Mouse (Mus musculus): Measurements from ENCODE around the gene Olfr466. TPM values are rescaled to one million over a fixed set of nuclear protein-coding genes. Genes with fewer than 3 reads are reported as not detected.

Olfr466 gene
- not detected in 2 replicates for polyA plus RNA-seq (2015; fragmentation: Nextera tagmentation; extraction: Ambion mirVana)

- H3K9ac ChIP-seq: no peak within 1 kb of the TSS
- no peak for ATAC-seq (ENCODE audit: insufficient number of reproducible peaks, low FRiP score, low TSS enrichment, low read depth)
- H3K27me3 ChIP-seq: no peaks in the 10 kb centered on the region
- 76% methylated on average over 1 of the region's 1 CpGs for WGBS
- no peaks in the 10 kb centered on the region for H3K4me1 ChIP-seq
- no peaks in the 10 kb centered on the region for H3K36me3 ChIP-seq
- H3K4me3 ChIP-seq: no peak within 1 kb of the TSS
- no peak within 1 kb of the TSS for H3K4me2 ChIP-seq
- no peaks in the 10 kb centered on the region for H3K9me3 ChIP-seq
- no peak within 1 kb of the TSS for H3K27ac ChIP-seq
Measured at GRCm38 (mm10) chr13:65149940-65150339, at the start of gene Olfr466. Gene Olfr466, plus strand, starts transcription at chr13:65150240.

- Histone ChIP-seq H3K9ac (no peak overlapping the region), H3K9me3 (no peaks in the 10 kb centered on the region; the same call in 1 of the 2 replicates)
Measured at GRCm38 (mm10) chr13:65100678-65101077, 49.4 kb upstream of the Olfr466 start.

GRCm38 (mm10) chr13:65101232-65101631 lies 48.8 kb upstream of the Olfr466 start:
- Histone ChIP-seq H3K27me3 (no peaks in the 10 kb centered on the region), H3K9ac (no peak overlapping the region), H3K36me3 (peaks cover 23% of the 10 kb centered on the region; the same call in 1 of the 2 replicates), H3K4me1 (no peaks in the 10 kb centered on the region), H3K4me2 (no peak overlapping the region), H3K4me3 (no peak overlapping the region), H3K27ac (no peak overlapping the region), H3K9me3 (no peaks in the 10 kb centered on the region; the same call in 1 of the 2 replicates)
- no peak for ATAC-seq (ENCODE audit: insufficient number of reproducible peaks, low FRiP score, low TSS enrichment, low read depth)
- 90% methylated on average over 3 of the region's 3 CpGs for WGBS

More at GRCm38 (mm10) chr13:65100678-65101077, 49.4 kb upstream of the Olfr466 start:
- Histone ChIP-seq H3K4me1 (no peaks in the 10 kb centered on the region), H3K4me3 (no peak overlapping the region), H3K27ac (no peak overlapping the region), H3K27me3 (no peaks in the 10 kb centered on the region), H3K4me2 (no peak overlapping the region), H3K36me3 (peaks cover 23% of the 10 kb centered on the region; the same call in 1 of the 2 replicates)
- 95% methylated on average over 9 of the region's 9 CpGs for WGBS
- ATAC-seq (ENCODE audit: insufficient number of reproducible peaks, low FRiP score, low TSS enrichment, low read depth): no peak

GRCm38 (mm10) chr13:65111961-65112360 lies 38.1 kb upstream of the Olfr466 start:
- whole genome bisulfite sequencing: under 1% methylated on average over 5 of the region's 5 CpGs
- H3K27me3 ChIP-seq: no peaks in the 10 kb centered on the region
- H3K27ac ChIP-seq: peak overlapping the region; percentile 94
- H3K4me1 ChIP-seq: peaks cover 6% of the 10 kb centered on the region; the same call in 1 of the 2 replicates
- ATAC-seq (ENCODE audit: insufficient number of reproducible peaks, low FRiP score, low TSS enrichment, low read depth): no peak
- peak overlapping the region; percentile 80 for H3K4me3 ChIP-seq
- H3K4me2 ChIP-seq: peak overlapping the region; percentile 64
- H3K36me3 ChIP-seq: no peaks in the 10 kb centered on the region
- peak overlapping the region; percentile 82 for H3K9ac ChIP-seq
- H3K9me3 ChIP-seq: no peaks in the 10 kb centered on the region

GRCm38 (mm10) chr13:65112459-65113110 lies 37.5 kb upstream of the Olfr466 start, which contains the start of gene Mfsd14b:
Gene Mfsd14b, minus strand, starts transcription at chr13:65112975.
- Histone ChIP-seq H3K27ac (peak within 1 kb of the TSS; percentile 94), H3K4me1 (peaks cover 6% of the 10 kb centered on the region; the same call in 1 of the 2 replicates), H3K4me2 (peak within 1 kb of the TSS; percentile 64), H3K36me3 (no peaks in the 10 kb centered on the region), H3K4me3 (peak within 1 kb of the TSS; percentile 80), H3K9ac (peak within 1 kb of the TSS; percentile 82), H3K9me3 (no peaks in the 10 kb centered on the region), H3K27me3 (no peaks in the 10 kb centered on the region)
- ATAC-seq (ENCODE audit: insufficient number of reproducible peaks, low FRiP score, low TSS enrichment, low read depth): peak; percentile 98
- WGBS: under 1% methylated on average over 60 of the region's 60 CpGs

GRCm38 (mm10) chr13:65113239-65113638 lies 36.8 kb upstream of the Olfr466 start:
- peaks cover 6% of the 10 kb centered on the region; the same call in 1 of the 2 replicates for H3K4me1 ChIP-seq
- peak overlapping the region; percentile 64 for H3K4me2 ChIP-seq
- H3K4me3 ChIP-seq: peak overlapping the region; percentile 80
- WGBS: 66% methylated on average over 3 of the region's 3 CpGs
- peak overlapping the region; percentile 94 for H3K27ac ChIP-seq
- no peak for ATAC-seq (ENCODE audit: insufficient number of reproducible peaks, low FRiP score, low TSS enrichment, low read depth)
- no peaks in the 10 kb centered on the region for H3K27me3 ChIP-seq
- no peaks in the 10 kb centered on the region for H3K36me3 ChIP-seq
- H3K9me3 ChIP-seq: no peaks in the 10 kb centered on the region
- H3K9ac ChIP-seq: peak overlapping the region; percentile 82; the same call in 1 of the 2 replicates

GRCm38 (mm10) chr13:65120984-65121383 lies 29.1 kb upstream of the Olfr466 start:
- 64% methylated on average over 3 of the region's 3 CpGs for WGBS
- no peaks in the 10 kb centered on the region for H3K36me3 ChIP-seq
- H3K27me3 ChIP-seq: no peaks in the 10 kb centered on the region
- H3K27ac ChIP-seq: no peak overlapping the region
- no peaks in the 10 kb centered on the region for H3K9me3 ChIP-seq
- no peak overlapping the region for H3K9ac ChIP-seq
- no peak for ATAC-seq (ENCODE audit: insufficient number of reproducible peaks, low FRiP score, low TSS enrichment, low read depth)
- H3K4me3 ChIP-seq: no peak overlapping the region
- no peaks in the 10 kb centered on the region for H3K4me1 ChIP-seq
- no peak overlapping the region for H3K4me2 ChIP-seq

GRCm38 (mm10) chr13:65122111-65122510 lies 27.9 kb upstream of the Olfr466 start:
- H3K4me2 ChIP-seq: no peak overlapping the region
- no peak overlapping the region for H3K4me3 ChIP-seq
- no peaks in the 10 kb centered on the region for H3K9me3 ChIP-seq
- no peaks in the 10 kb centered on the region for H3K4me1 ChIP-seq
- no peak overlapping the region for H3K9ac ChIP-seq
- H3K36me3 ChIP-seq: no peaks in the 10 kb centered on the region
- no peak overlapping the region for H3K27ac ChIP-seq
- no peak for ATAC-seq (ENCODE audit: insufficient number of reproducible peaks, low FRiP score, low TSS enrichment, low read depth)
- 84% methylated on average over 1 of the region's 1 CpGs for WGBS
- H3K27me3 ChIP-seq: no peaks in the 10 kb centered on the region

GRCm38 (mm10) chr13:65127063-65127847 lies 22.8 kb upstream of the Olfr466 start:
- Histone ChIP-seq H3K9ac (no peak overlapping the region), H3K36me3 (no peaks in the 10 kb centered on the region), H3K4me3 (no peak overlapping the region), H3K9me3 (no peaks in the 10 kb centered on the region), H3K4me2 (no peak overlapping the region), H3K4me1 (no peaks in the 10 kb centered on the region), H3K27ac (no peak overlapping the region), H3K27me3 (no peaks in the 10 kb centered on the region)
- WGBS: 66% methylated on average over 3 of the region's 3 CpGs
- no peak for ATAC-seq (ENCODE audit: insufficient number of reproducible peaks, low FRiP score, low TSS enrichment, low read depth)

GRCm38 (mm10) chr13:65137789-65138188 lies 12.3 kb upstream of the Olfr466 start, which contains the start of gene Olfr465-ps1:
Gene Olfr465-ps1, plus strand, starts transcription at chr13:65138089.
- H3K9me3 ChIP-seq: no peaks in the 10 kb centered on the region
- no peak within 1 kb of the TSS for H3K27ac ChIP-seq
- no peaks in the 10 kb centered on the region for H3K4me1 ChIP-seq
- no peak within 1 kb of the TSS for H3K9ac ChIP-seq
- no peak for ATAC-seq (ENCODE audit: insufficient number of reproducible peaks, low FRiP score, low TSS enrichment, low read depth)
- no peaks in the 10 kb centered on the region for H3K36me3 ChIP-seq
- H3K27me3 ChIP-seq: no peaks in the 10 kb centered on the region
- no peak within 1 kb of the TSS for H3K4me2 ChIP-seq
- WGBS: 82% methylated on average over 4 of the region's 4 CpGs
- no peak within 1 kb of the TSS for H3K4me3 ChIP-seq

GRCm38 (mm10) chr13:65174102-65174501 lies 24.1 kb downstream of the Olfr466 start:
- H3K4me3 ChIP-seq: no peak overlapping the region
- H3K36me3 ChIP-seq: no peaks in the 10 kb centered on the region
- H3K27me3 ChIP-seq: no peaks in the 10 kb centered on the region
- H3K9ac ChIP-seq: no peak overlapping the region
- no peaks in the 10 kb centered on the region for H3K4me1 ChIP-seq
- no peak overlapping the region for H3K4me2 ChIP-seq
- H3K9me3 ChIP-seq: no peaks in the 10 kb centered on the region
- no peak for ATAC-seq (ENCODE audit: insufficient number of reproducible peaks, low FRiP score, low TSS enrichment, low read depth)
- no peak overlapping the region for H3K27ac ChIP-seq
- WGBS: 81% methylated on average over 3 of the region's 3 CpGs
